Mouse (Mus musculus): ENCODE data around the gene Pitpnm2.

DNA sequence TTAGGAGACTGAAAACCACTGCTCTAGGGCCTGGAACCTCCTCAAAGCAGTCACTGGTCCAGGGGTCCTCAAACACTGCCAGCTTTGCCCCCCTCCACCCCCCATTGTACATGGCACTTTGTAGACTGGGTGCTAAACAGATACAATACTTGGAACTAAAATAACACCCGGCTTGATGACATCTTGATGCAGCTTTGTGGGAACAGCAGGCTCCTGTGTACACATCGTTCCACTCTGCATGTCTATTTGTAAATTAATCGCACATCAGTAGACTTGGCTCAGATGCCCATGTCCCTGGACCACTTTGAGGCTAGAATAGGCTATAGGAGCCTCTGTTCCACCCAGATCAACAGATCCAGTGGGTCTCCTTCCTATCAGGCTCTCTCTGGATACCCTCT lies 80.3 kb downstream of the Pitpnm2 start:
- no peak for TF ChIP-seq POLR2A (IDR thresholded peaks at IDR 0.05; ENCODE audit: insufficient read depth, low read depth, low read length)
- no peak for TF ChIP-seq CTCF (IDR thresholded peaks at IDR 0.05; ENCODE audit: insufficient read depth, low read depth, low read length)
